Mouse (Mus musculus) E14TG2a.4 (cell line): ENCODE measurements at regions not wholly inside any gene's neighbourhood (a gene's known extent, or its start where the extent isn't known, plus 50 kb on each side); places are given as distances from the start of the nearest gene placed in this dataset.

Experiments used
- CTCF ChIP-seq: conservative IDR thresholded peaks from 2 replicates; pipeline ENCODE4 v1.5.1; 2014; ENCODE audit warnings: low read length
- NANOG ChIP-seq: IDR thresholded peaks from 2 replicates; pipeline ENCODE4 v1.6.1; 2014; ENCODE audit warnings: borderline replicate concordance, low read length, mixed read lengths

DNA sequence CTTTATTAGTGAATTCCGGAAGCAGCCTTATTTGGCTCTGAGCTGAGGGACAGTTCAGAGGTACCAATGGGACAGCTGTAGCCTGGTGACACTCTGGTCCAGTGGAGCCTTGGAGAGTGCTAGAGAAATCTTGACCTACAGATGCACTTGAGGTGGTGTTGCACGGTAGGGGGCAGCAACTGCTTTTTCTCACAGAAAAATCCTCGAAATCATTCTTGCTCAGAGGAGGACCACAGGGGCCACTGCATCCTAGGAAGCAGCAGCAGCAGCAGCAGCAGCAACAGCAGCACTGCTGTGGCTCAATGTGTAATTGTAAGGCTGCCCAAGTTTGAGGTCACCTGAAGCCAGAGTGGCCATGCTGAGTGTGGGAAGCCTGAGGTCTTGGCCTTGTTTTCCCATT is 299.7 kb upstream of the Ppp2r3a start:
- TF ChIP-seq CTCF (no peak), NANOG (no peak)
